Mouse (Mus musculus) bone marrow macrophage, adult 2 months (primary cell): ENCODE results near the gene Tubgcp6.

ENCODE experiments used
- CTCF ChIP-seq: IDR thresholded peaks from 2 replicates; pipeline ENCODE4 v1.5.1; 2012; ENCODE audit warnings: low read depth, mild to moderate bottlenecking, low read length, moderate library complexity
- POLR2A ChIP-seq: IDR thresholded peaks from 2 replicates; pipeline ENCODE4 v1.6.1; 2012; ENCODE audit warnings: mild to moderate bottlenecking, low read depth, low read length, borderline replicate concordance

- TF ChIP-seq POLR2A (no peak), CTCF (no peak)
Observed at GRCm38 (mm10) chr15:89118007-89118406, 4.9 kb downstream of the Tubgcp6 start.
